Mouse (Mus musculus) liver, embryonic 14.5 days (tissue): Measurements from ENCODE around the gene Lim2.

ENCODE experiments used
- CTCF ChIP-seq: IDR thresholded peaks from 2 replicates; pipeline ENCODE4 v1.5.1; 2016; ENCODE audit warnings: antibody characterized with exemption, low read depth, control low read depth
- EP300 ChIP-seq: IDR thresholded peaks from 2 replicates; pipeline ENCODE4 v1.6.1; 2016; ENCODE audit warnings: antibody characterized with exemption, low read depth

DNA sequence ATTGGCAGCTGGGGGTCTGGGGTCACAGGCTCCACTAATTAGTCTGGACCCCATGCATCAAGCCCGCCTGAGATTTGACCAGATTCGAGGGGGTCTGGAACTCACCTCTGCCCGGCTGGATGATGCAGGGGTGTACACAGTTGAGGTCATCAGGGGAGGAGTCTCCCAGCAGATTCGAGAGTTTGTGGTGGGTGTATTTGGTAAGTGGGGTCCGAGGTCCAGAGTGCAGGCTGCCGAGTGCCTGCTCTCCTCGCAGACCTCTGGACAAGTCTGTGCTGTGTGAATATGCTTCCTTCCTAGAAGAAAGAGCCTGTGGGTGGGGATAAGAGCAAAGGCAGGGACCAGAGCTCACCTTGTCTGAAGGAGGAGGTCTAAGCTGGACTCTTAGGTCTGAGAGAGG is 36.5 kb downstream of the Lim2 start:
- TF ChIP-seq CTCF (no peak), EP300 (no peak)
